Mouse (Mus musculus) macrophage (primary cell): Measurements from ENCODE around the gene Ttk. TPM values are rescaled to one million over a fixed set of nuclear protein-coding genes. Genes with fewer than 3 reads are reported as not detected.
A peak's percentile ranks its signal among the peaks of the same experiment; 100 is the strongest.

Experiments used
- H3K27ac ChIP-seq: fragments of 350-480 bp; formaldehyde crosslinking; 2 replicates; pipeline ENCODE4 v1.9.0; 2021
- H3K36me3 ChIP-seq: fragments of 350-480 bp; formaldehyde crosslinking; 2 replicates; pipeline ENCODE4 v1.9.0; 2021; ENCODE audit errors: inconsistent target
- H3K4me3 ChIP-seq: fragments of 350-480 bp; formaldehyde crosslinking; 2 replicates; pipeline ENCODE4 v1.9.0; 2021; ENCODE audit errors: inconsistent target
- H3K79me2 ChIP-seq: fragments of 350-480 bp; formaldehyde crosslinking; 2 replicates; pipeline ENCODE4 v1.9.0; 2021; ENCODE audit errors: inconsistent target
- WGBS: methylation state at CpG from one replicate; pipeline ENCODE4 v1.1.7; 2026; ENCODE audit warnings: inconsistent platforms; ENCODE audit not compliant: missing documents; 5-methylcytosine and 5-hydroxymethylcytosine counted together
- polyA plus RNA-seq: library from polyadenylated mRNA; stranded (reverse); fragments of 250-400 nt; gene quantifications from 3 replicates; pipeline ENCODE4 v1.2.4, GENCODE M21; 2018; ENCODE audit warnings: inconsistent platforms

Gene Ttk
- polyA plus RNA-seq, 1 experiment from 2014 or later: 2.1 TPM

DNA sequence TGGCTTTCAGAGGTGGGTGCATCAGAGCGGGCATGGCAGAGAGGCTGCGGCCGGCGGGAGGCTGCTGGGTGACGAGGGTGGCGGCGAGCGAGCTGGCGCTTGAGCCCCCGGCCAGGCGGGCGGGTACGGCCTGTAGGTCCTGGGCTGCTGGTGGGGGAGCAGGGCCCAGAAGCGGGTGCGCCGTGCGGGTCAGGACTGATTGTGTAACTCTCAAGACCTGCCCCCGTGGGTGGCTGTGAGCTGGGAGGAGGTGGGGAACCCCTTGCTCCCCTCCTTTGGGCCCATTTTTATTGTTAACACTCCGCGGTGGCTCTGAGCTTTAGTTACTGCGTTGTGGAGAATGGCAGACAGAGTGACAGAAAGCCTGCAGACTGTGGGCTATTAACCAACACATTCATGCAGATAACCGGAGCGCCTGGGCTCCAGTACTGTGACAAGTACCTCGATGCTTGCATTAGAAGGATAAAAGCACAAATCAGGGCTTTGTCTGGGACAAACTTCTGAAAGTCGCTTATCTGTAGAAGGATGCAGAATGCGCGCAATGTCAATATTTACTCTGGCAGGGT lies 342 bp downstream of the Ttk start:
- Histone ChIP-seq H3K4me3 (peak overlapping the region; percentile 71), H3K36me3 (no peaks in the 10 kb centered on the region), H3K27ac (peak overlapping the region; percentile 28; the same call in 1 of the 2 replicates), H3K79me2 (peaks cover 35% of the 10 kb centered on the region)
- 3% methylated on average over 27 of the region's 27 CpGs for WGBS

- Histone ChIP-seq H3K27ac (no peak overlapping the region), H3K36me3 (no peaks in the 10 kb centered on the region), H3K4me3 (no peak overlapping the region), H3K79me2 (no peaks in the 10 kb centered on the region)
- WGBS: 95% methylated on average over 3 of the region's 3 CpGs
Measured at GRCm38 (mm10) chr9:83852464-83852863, 18.0 kb downstream of the Ttk start.

GRCm38 (mm10) chr9:83865165-83865564 lies 30.7 kb downstream of the Ttk start:
- Histone ChIP-seq H3K4me3 (no peak overlapping the region), H3K27ac (no peak overlapping the region), H3K79me2 (no peaks in the 10 kb centered on the region), H3K36me3 (no peaks in the 10 kb centered on the region)
- WGBS: 96% methylated on average over 4 of the region's 4 CpGs

DNA sequence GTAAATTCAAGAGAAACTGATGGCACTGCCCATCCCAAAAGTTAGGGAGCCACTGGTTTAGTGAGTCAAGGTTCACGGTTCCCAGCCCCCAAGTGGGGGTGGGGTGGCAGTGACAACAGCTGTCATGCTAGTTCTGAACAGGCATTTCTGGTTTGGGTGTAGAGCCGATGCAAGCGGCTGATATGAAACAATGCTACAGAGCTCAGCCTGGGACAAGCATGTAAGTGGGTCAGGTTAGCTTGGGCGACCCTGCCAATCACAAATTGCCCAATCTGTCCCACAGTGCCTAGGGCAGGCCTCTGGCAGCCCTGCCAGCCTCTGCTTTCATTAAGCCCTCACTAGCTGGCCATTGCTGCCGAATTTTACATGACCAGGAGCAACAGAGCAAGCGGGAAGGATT lies 47.7 kb downstream of the Ttk start:
- H3K4me3 ChIP-seq: no peak overlapping the region
- WGBS: 89% methylated on average over 6 of the region's 6 CpGs

DNA sequence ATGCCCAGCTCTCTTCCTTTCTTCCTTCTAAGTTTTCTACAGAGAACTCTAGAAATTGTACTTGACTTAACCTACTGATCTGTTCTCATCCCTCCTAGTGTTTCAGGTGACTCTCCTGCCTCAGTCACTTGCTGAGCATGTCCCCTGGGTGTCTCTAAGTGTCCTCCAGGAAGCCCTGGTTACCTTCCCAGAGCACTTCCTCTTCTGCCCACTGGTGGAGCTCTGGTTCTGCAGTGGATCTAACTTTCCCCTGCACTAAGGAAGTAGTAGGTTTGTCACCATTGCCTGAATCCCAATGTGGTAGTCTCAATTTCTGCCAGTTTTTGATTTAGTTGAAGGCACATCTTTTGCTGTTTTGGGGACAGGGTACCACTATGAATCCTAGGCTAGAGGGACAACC lies 51.7 kb downstream of the Ttk start:
- H3K27ac ChIP-seq: no peak overlapping the region

More for the DNA sequence above, 47.7 kb downstream of the Ttk start:
- no peaks in the 10 kb centered on the region for H3K79me2 ChIP-seq
- no peak overlapping the region for H3K27ac ChIP-seq
- no peaks in the 10 kb centered on the region for H3K36me3 ChIP-seq

DNA sequence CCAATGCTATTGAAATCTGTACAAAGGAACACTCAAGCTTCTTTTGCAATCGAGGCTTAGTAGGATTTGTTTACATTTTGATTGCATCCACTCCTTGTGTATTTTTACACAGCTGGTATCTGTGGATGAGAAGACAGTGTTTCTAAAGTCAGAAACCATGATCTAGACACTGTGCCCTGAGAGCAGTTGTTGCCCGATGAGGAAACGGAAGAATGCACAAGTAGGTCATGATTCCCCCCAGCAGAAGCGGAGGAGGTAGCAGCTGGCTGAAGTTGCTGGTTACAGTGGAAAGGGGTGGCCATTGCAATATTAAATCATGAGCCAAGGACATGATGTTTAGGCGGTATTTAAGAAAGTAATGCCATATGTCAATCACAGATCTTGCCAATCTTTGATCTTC lies 53.7 kb downstream of the Ttk start:
- Histone ChIP-seq H3K4me3 (no peak overlapping the region), H3K27ac (no peak overlapping the region), H3K36me3 (no peaks in the 10 kb centered on the region), H3K79me2 (no peaks in the 10 kb centered on the region)
- WGBS: 100% methylated on average over 5 of the region's 5 CpGs

More for the DNA sequence above, 51.7 kb downstream of the Ttk start:
- Histone ChIP-seq H3K79me2 (no peaks in the 10 kb centered on the region), H3K4me3 (no peak overlapping the region), H3K36me3 (no peaks in the 10 kb centered on the region)

DNA sequence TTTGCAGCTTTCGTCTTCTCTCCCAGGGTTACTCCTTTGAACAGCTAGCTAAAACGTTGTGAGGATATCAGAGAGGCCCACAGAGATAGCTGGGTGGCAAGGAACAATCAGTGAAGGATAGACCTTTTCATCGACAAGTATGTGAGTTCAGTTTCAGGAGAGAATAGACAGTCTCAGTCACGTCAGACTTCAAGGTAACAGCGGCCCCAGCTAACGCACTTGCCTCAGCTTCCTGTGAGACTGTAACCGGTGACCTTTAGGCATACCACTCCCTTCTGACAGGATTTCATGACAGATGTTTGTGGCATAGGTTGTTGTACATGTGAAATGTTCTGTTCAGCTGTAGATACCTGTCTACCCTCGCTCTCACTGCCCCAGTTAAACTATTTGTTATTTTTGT lies 58.6 kb downstream of the Ttk start:
- no peak overlapping the region for H3K4me3 ChIP-seq
- H3K79me2 ChIP-seq: no peaks in the 10 kb centered on the region
- H3K36me3 ChIP-seq: no peaks in the 10 kb centered on the region
- no peak overlapping the region for H3K27ac ChIP-seq
- WGBS: 84% methylated on average over 8 of the region's 8 CpGs

GRCm38 (mm10) chr9:83893767-83894330 lies 59.4 kb downstream of the Ttk start:
- H3K79me2 ChIP-seq: no peaks in the 10 kb centered on the region
- H3K27ac ChIP-seq: no peak overlapping the region
- 40% methylated on average over 4 of the region's 4 CpGs for WGBS
- no peaks in the 10 kb centered on the region for H3K36me3 ChIP-seq
- no peak overlapping the region for H3K4me3 ChIP-seq

DNA sequence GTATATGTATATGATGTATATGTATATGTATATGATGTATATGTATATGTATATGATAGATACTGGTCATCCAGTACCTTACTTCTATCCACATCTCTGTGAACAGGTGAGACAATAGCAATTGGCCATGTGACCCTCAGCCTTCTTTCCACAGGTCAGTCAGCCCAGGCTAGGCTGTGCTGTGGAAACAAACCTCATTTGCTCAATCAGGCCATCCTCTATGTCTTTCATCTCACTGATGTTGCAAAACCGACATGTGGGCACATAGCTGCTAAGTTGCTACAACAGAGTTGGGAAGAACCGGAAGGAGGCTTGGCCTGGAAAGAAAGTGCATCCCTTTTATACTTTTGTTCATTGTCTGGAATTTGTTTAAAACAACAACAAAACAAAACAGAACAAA lies 67.6 kb downstream of the Ttk start:
- H3K27ac ChIP-seq: no peak overlapping the region
- H3K79me2 ChIP-seq: no peaks in the 10 kb centered on the region
- H3K4me3 ChIP-seq: no peak overlapping the region
- no peaks in the 10 kb centered on the region for H3K36me3 ChIP-seq
- 73% methylated on average over 2 of the region's 2 CpGs for WGBS

- Histone ChIP-seq H3K36me3 (no peaks in the 10 kb centered on the region), H3K27ac (no peak overlapping the region), H3K79me2 (no peaks in the 10 kb centered on the region), H3K4me3 (no peak overlapping the region)
- WGBS: 51% methylated on average over 4 of the region's 4 CpGs
Measured at GRCm38 (mm10) chr9:83905820-83906219, 71.3 kb downstream of the Ttk start.

GRCm38 (mm10) chr9:83907017-83907416 lies 72.5 kb downstream of the Ttk start:
- Histone ChIP-seq H3K27ac (no peak overlapping the region), H3K36me3 (no peaks in the 10 kb centered on the region), H3K79me2 (no peaks in the 10 kb centered on the region), H3K4me3 (no peak overlapping the region)
- 86% methylated on average over 3 of the region's 3 CpGs for WGBS

DNA sequence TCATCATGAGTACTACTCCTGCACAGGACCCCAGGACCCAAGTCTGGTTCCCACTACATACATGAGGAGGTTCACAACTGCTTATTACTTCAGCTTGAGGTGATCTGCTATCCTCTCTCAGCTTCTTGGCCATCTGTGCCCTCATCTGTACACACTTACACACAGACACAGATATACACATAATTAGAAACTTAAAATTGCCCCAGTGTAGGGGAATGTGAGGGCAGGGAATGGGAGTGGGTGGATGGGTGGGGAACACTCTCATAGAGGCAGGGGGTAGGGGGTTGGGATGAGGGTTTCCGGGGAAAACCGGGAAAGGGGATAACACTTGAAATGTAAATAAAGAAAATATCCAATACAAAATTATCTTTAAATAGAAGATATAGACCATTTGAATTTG lies 75.3 kb downstream of the Ttk start:
- no peaks in the 10 kb centered on the region for H3K79me2 ChIP-seq
- H3K4me3 ChIP-seq: no peak overlapping the region
- 95% methylated on average over 2 of the region's 2 CpGs for WGBS
- no peak overlapping the region for H3K27ac ChIP-seq
- no peaks in the 10 kb centered on the region for H3K36me3 ChIP-seq

- H3K4me3 ChIP-seq: no peak overlapping the region
- H3K27ac ChIP-seq: no peak overlapping the region
- no peaks in the 10 kb centered on the region for H3K79me2 ChIP-seq
- WGBS: 94% methylated on average over 2 of the region's 2 CpGs
- no peaks in the 10 kb centered on the region for H3K36me3 ChIP-seq
Measured at GRCm38 (mm10) chr9:83910926-83911325, 76.4 kb downstream of the Ttk start.
